7 mouse cellular contexts compared by ENCODE assay signal in the genomic region with DNA sequence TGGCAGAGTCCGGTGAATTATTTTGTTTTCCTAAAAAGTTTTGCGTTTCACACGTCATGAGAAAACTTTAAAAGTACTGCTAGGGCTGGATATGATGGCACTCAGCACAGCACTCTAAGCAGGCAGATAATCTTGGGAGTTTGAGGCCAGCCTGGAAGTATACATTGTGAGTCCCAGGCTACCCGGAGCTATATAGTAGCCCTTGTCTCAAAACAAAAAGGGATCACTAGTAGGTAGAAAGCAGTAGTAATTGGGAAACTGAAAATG. TPM values are rescaled to one million over a fixed set of nuclear protein-coding genes. Genes with fewer than 3 reads are reported as not detected.
DNase-seq lines count a peak whose midpoint lies in the region; ATAC-seq and TF ChIP-seq lines count a peak whose summit lies in the region.

No protein-coding gene starts in this region.

- peak overlapping the region; percentile 93 for H3K27ac ChIP-seq in liver, adult 2 months (replicated peaks; ENCODE audit: insufficient read depth, low read depth, low read length)
- H3K27ac ChIP-seq in embryonic facial prominence, embryonic 13.5 days, result peak overlapping the region; percentile 92
- peak overlapping the region; percentile 95 for H3K27ac ChIP-seq in intestine, embryonic 16.5 days (ENCODE audit: low read length)
- H3K27ac ChIP-seq in neural tube, embryonic 14.5 days (ENCODE audit: low read depth, low read length), result peak overlapping the region; percentile 84

- 6% methylated on average over 4 of the region's 4 CpGs for WGBS in liver, adult 2 months
- WGBS in embryonic facial prominence, embryonic 13.5 days, result 25% methylated on average over 4 of the region's 4 CpGs
- WGBS in intestine, embryonic 16.5 days, result 16% methylated on average over 4 of the region's 4 CpGs
- 22% methylated on average over 4 of the region's 4 CpGs for WGBS in neural tube, embryonic 14.5 days

- peak overlapping the region; percentile 72 for H3K9ac ChIP-seq in liver, adult 2 months (ENCODE audit: low read depth, low read length)
- H3K9ac ChIP-seq in embryonic facial prominence, embryonic 13.5 days, result peak overlapping the region; percentile 84
- peak overlapping the region; percentile 73 for H3K9ac ChIP-seq in intestine, embryonic 16.5 days (ENCODE audit: low read depth, low read length)
- peak overlapping the region; percentile 69 for H3K9ac ChIP-seq in neural tube, embryonic 14.5 days (replicated peaks; ENCODE audit: low read depth, low read length)

- no peak for ATAC-seq in embryonic facial prominence, embryonic 13.5 days (ENCODE audit: insufficient number of reproducible peaks, insufficient read depth, low FRiP score, low TSS enrichment, low read depth)
- ATAC-seq in intestine, embryonic 16.5 days, result peak; percentile 7; the same call in 1 of the 2 replicates
- ATAC-seq in neural tube, embryonic 14.5 days (ENCODE audit: low read depth), result no peak

- H3K4me3 ChIP-seq in liver, adult 2 months (ENCODE audit: insufficient read depth, low read depth, low read length), result peak overlapping the region; percentile 58
- peak overlapping the region; percentile 73 for H3K4me3 ChIP-seq in embryonic facial prominence, embryonic 13.5 days
- peak overlapping the region; percentile 58 for H3K4me3 ChIP-seq in intestine, embryonic 16.5 days (ENCODE audit: low read length)
- H3K4me3 ChIP-seq in neural tube, embryonic 14.5 days (ENCODE audit: low read depth, low read length), result peak overlapping the region; percentile 60

- peaks cover 9% of the 10 kb centered on the region; the same call in 1 of the 2 replicates for H3K4me1 ChIP-seq in liver, adult 2 months (ENCODE audit: control insufficient read depth, insufficient read depth, low read length)
- peaks cover 32% of the 10 kb centered on the region for H3K4me1 ChIP-seq in embryonic facial prominence, embryonic 13.5 days
- peaks cover 27% of the 10 kb centered on the region for H3K4me1 ChIP-seq in intestine, embryonic 16.5 days (ENCODE audit: control insufficient read depth, insufficient read depth, low read length)
- peaks cover 24% of the 10 kb centered on the region for H3K4me1 ChIP-seq in neural tube, embryonic 14.5 days (ENCODE audit: control insufficient read depth, insufficient read depth, low read length)

- peak overlapping the region; percentile 73 for H3K4me2 ChIP-seq in embryonic facial prominence, embryonic 13.5 days
- peak overlapping the region; percentile 50 for H3K4me2 ChIP-seq in intestine, embryonic 16.5 days (ENCODE audit: low read depth, low read length)
- H3K4me2 ChIP-seq in neural tube, embryonic 14.5 days (ENCODE audit: low read depth, low read length), result peak overlapping the region; percentile 78

- no peaks in the 10 kb centered on the region for H3K27me3 ChIP-seq in liver, adult 2 months (ENCODE audit: control insufficient read depth, insufficient read depth, low read length)
- H3K27me3 ChIP-seq in embryonic facial prominence, embryonic 13.5 days, result no peaks in the 10 kb centered on the region
- no peaks in the 10 kb centered on the region for H3K27me3 ChIP-seq in intestine, embryonic 16.5 days (replicated peaks; ENCODE audit: control insufficient read depth, insufficient read depth, low read length)
- H3K27me3 ChIP-seq in neural tube, embryonic 14.5 days (ENCODE audit: control insufficient read depth, insufficient read depth, low read length), result no peaks in the 10 kb centered on the region

- no peak for TF ChIP-seq POLR2A in liver, adult 2 months (IDR thresholded peaks at IDR 0.05; ENCODE audit: extremely low read depth, insufficient read depth, low read length)

- H3K79me2 ChIP-seq in liver, adult 2 months (ENCODE audit: control insufficient read depth, insufficient read depth, low read length), result peaks cover 12% of the 10 kb centered on the region; the same call in 1 of the 2 replicates

- no peaks in the 10 kb centered on the region for H3K36me3 ChIP-seq in liver, adult 2 months (ENCODE audit: control insufficient read depth, insufficient read depth, low read length)
- no peaks in the 10 kb centered on the region for H3K36me3 ChIP-seq in embryonic facial prominence, embryonic 13.5 days
- H3K36me3 ChIP-seq in intestine, embryonic 16.5 days (ENCODE audit: control insufficient read depth, insufficient read depth, low read length), result no peaks in the 10 kb centered on the region
- H3K36me3 ChIP-seq in neural tube, embryonic 14.5 days (ENCODE audit: control insufficient read depth, insufficient read depth, low read length), result no peaks in the 10 kb centered on the region

- no peak for DNase-seq in liver, adult 2 months (ENCODE audit: extremely low read depth, low read depth, low spot score)
- no peak for DNase-seq in liver
- no peak for DNase-seq in right cerebral cortex, postnatal 14 days
- no peak for DNase-seq in right cerebral cortex, postnatal 25 days

- TF ChIP-seq CTCF in liver, adult 2 months (IDR thresholded peaks at IDR 0.05; ENCODE audit: low read depth, low read length), result no peak

- no peaks in the 10 kb centered on the region for H3K9me3 ChIP-seq in embryonic facial prominence, embryonic 13.5 days
- H3K9me3 ChIP-seq in intestine, embryonic 16.5 days (ENCODE audit: control insufficient read depth, low read length), result no peaks in the 10 kb centered on the region
- H3K9me3 ChIP-seq in neural tube, embryonic 14.5 days (ENCODE audit: control insufficient read depth, low read length), result no peaks in the 10 kb centered on the region

RNA-seq across cellular contexts. Expression of gene Cdkl3, which starts 0.6 kb away (rescaled TPM):
- 0.20 and 1.7 TPM in 2 replicates for total RNA-seq in liver, adult 2 months (2014; rRNA removed)
- polyA plus RNA-seq in liver, adult 2 months (2012; rRNA removed), result 0.05 and 0.11 TPM in 2 replicates
- 13.4 and 13.9 TPM in 2 replicates for polyA plus RNA-seq in embryonic facial prominence, embryonic 13.5 days (2015; fragmentation: Nextera tagmentation; extraction: Ambion mirVana)
- 4.2 and 6.0 TPM in 2 replicates for polyA plus RNA-seq in intestine, embryonic 16.5 days (2015; fragmentation: Nextera tagmentation; extraction: Ambion mirVana)
- 29.5 TPM in 2 replicates for polyA plus RNA-seq in neural tube, embryonic 14.5 days (2014; fragmentation: Nextera tagmentation; extraction: Ambion mirVana)

RNA-seq across cellular contexts. Expression of gene Ube2b, which starts 2.9 kb away (rescaled TPM):
- total RNA-seq in liver, adult 2 months (2014; rRNA removed), result 107 and 110 TPM in 2 replicates
- polyA plus RNA-seq in liver, adult 2 months (2012; rRNA removed), result 36.4 and 50.2 TPM in 2 replicates
- polyA plus RNA-seq in embryonic facial prominence, embryonic 13.5 days (2015; fragmentation: Nextera tagmentation; extraction: Ambion mirVana), result 233 and 245 TPM in 2 replicates
- polyA plus RNA-seq in intestine, embryonic 16.5 days (2015; fragmentation: Nextera tagmentation; extraction: Ambion mirVana), result 185 and 201 TPM in 2 replicates
- 165 and 171 TPM in 2 replicates for polyA plus RNA-seq in neural tube, embryonic 14.5 days (2014; fragmentation: Nextera tagmentation; extraction: Ambion mirVana)

RNA-seq across cellular contexts. Expression of gene Cdkn2aipnl, which starts 36.0 kb away (rescaled TPM):
- total RNA-seq in liver, adult 2 months (2014; rRNA removed), result 11.5 and 12.6 TPM in 2 replicates
- polyA plus RNA-seq in liver, adult 2 months (2012; rRNA removed), result 7.5 and 9.4 TPM in 2 replicates
- 98.8 and 104 TPM in 2 replicates for polyA plus RNA-seq in embryonic facial prominence, embryonic 13.5 days (2015; fragmentation: Nextera tagmentation; extraction: Ambion mirVana)
- 81.5 and 87.0 TPM in 2 replicates for polyA plus RNA-seq in intestine, embryonic 16.5 days (2015; fragmentation: Nextera tagmentation; extraction: Ambion mirVana)
- polyA plus RNA-seq in neural tube, embryonic 14.5 days (2014; fragmentation: Nextera tagmentation; extraction: Ambion mirVana), result 128 and 131 TPM in 2 replicates
